Mouse (Mus musculus) MN1 (cell line): Measurements from ENCODE around the gene Gps2.
"Not testable (repeated sequence)": the region's sequence is repeated elsewhere in the genome, so short reads cannot be mapped to it uniquely, and the experiment has no call there.

ENCODE experiments used
- DNase-seq: peaks from one replicate; pipeline ENCODE4 v3.0.0-alpha.2; 2016; ENCODE audit warnings: low spot score

Gene Gps2

GRCm38 (mm10) chr11:69916652-69917378, 3.1 kb downstream of the Gps2 start:
- not testable (repeated sequence) for DNase-seq

GRCm38 (mm10) chr11:69917379-69917948, 3.8 kb downstream of the Gps2 start:
- DNase-seq: no peak

GRCm38 (mm10) chr11:69918118-69918517, 4.4 kb downstream of the Gps2 start:
- no peak for DNase-seq

GRCm38 (mm10) chr11:69919053-69919452, 5.4 kb downstream of the Gps2 start:
- DNase-seq: no peak

- DNase-seq: peak; percentile 84
Observed at GRCm38 (mm10) chr11:69919661-69920265, 6.1 kb downstream of the Gps2 start.

GRCm38 (mm10) chr11:69920266-69921031, 6.8 kb downstream of the Gps2 start:
- peak; percentile 46 for DNase-seq

GRCm38 (mm10) chr11:69921114-69922011, 7.7 kb downstream of the Gps2 start, which contains the start of gene Eif5a:
Eif5a (minus strand) TSS chr11:69921958.
- DNase-seq: peak; percentile 99

GRCm38 (mm10) chr11:69922012-69922756, 8.5 kb downstream of the Gps2 start:
- no peak for DNase-seq

GRCm38 (mm10) chr11:69922796-69923195, 9.1 kb downstream of the Gps2 start:
- DNase-seq: no peak

- no peak for DNase-seq
Observed at GRCm38 (mm10) chr11:69927501-69927900, 13.8 kb downstream of the Gps2 start.

GRCm38 (mm10) chr11:69929712-69930111, 16.0 kb downstream of the Gps2 start:
- DNase-seq: no peak

GRCm38 (mm10) chr11:69930176-69930575, 16.5 kb downstream of the Gps2 start:
- not testable (repeated sequence) for DNase-seq

- no peak for DNase-seq
Observed at GRCm38 (mm10) chr11:69930967-69931537, 17.4 kb downstream of the Gps2 start.

- no peak for DNase-seq
Observed at GRCm38 (mm10) chr11:69931769-69932168, 18.1 kb downstream of the Gps2 start.

- DNase-seq: no peak
Observed at GRCm38 (mm10) chr11:69932254-69932653, 18.6 kb downstream of the Gps2 start.

GRCm38 (mm10) chr11:69933066-69933465, 19.4 kb downstream of the Gps2 start:
- no peak for DNase-seq

GRCm38 (mm10) chr11:69934169-69934568, 20.5 kb downstream of the Gps2 start:
- DNase-seq: peak; percentile 91

GRCm38 (mm10) chr11:69934681-69935080, 21.0 kb downstream of the Gps2 start:
- DNase-seq: no peak

GRCm38 (mm10) chr11:69935137-69935879, 21.6 kb downstream of the Gps2 start, which contains the start of gene Ybx2:
Ybx2 (plus strand) TSS chr11:69935796.
- DNase-seq: peak; percentile 80
